Mouse (Mus musculus) T-cell, adult 2 months (primary cell): ENCODE measurements around the gene Icam2.
A peak's percentile ranks its signal among the peaks of the same experiment; 100 is the strongest.

ENCODE experiments used
- DNase-seq: peaks from one replicate; pipeline ENCODE4 v3.0.0; 2022; ENCODE audit warnings: low spot score

The Icam2 gene

GRCm38 (mm10) chr11:106391546-106392188, 3.8 kb upstream of the Icam2 start:
- DNase-seq = peak; percentile 73

DNA sequence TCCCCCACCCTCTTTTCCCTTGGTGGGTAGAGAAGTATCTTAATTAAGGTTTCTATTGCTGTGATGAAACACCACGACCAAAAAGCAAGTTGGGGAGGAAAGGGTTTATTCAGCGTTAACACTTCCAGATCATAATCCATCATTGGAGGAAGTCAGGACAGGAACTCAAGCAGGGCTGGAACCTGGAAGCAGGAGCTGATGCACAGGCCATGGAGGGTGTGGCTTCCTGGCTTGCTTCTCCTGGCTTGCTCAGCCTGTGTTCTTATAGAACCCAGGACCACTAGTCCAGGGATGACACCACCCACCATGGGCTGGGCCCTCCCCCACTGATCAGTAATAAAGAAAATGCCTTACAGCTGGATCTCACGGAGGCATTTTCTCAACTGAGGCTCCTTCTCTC, 2.9 kb upstream of the Icam2 start:
- no peak for DNase-seq

DNA sequence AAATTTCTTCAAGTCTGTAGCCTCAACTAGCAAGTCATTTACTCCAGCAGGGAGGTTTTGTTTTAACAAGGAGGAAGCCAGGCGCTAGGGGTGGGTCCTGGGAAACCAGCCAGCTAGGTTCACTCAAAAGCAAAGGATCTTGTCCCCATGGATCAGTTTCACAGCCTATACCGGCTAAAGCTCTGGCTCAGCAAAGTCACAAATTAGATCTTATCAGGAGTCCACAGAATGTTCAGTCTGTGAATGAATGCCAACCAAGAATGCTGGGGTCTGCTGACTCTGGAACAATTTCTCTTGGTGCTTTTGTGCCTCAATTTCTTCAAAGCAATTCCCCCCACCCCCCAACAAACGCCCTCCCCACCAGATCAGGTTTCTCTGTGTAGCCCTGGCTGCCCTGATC, 1.7 kb upstream of the Icam2 start:
- DNase-seq = no peak

- peak; percentile 50 for DNase-seq
Measured at GRCm38 (mm10) chr11:106387020-106387419, 855 bp downstream of the Icam2 start.

- no peak for DNase-seq
Measured at GRCm38 (mm10) chr11:106386409-106386808, 1.5 kb downstream of the Icam2 start.

DNA sequence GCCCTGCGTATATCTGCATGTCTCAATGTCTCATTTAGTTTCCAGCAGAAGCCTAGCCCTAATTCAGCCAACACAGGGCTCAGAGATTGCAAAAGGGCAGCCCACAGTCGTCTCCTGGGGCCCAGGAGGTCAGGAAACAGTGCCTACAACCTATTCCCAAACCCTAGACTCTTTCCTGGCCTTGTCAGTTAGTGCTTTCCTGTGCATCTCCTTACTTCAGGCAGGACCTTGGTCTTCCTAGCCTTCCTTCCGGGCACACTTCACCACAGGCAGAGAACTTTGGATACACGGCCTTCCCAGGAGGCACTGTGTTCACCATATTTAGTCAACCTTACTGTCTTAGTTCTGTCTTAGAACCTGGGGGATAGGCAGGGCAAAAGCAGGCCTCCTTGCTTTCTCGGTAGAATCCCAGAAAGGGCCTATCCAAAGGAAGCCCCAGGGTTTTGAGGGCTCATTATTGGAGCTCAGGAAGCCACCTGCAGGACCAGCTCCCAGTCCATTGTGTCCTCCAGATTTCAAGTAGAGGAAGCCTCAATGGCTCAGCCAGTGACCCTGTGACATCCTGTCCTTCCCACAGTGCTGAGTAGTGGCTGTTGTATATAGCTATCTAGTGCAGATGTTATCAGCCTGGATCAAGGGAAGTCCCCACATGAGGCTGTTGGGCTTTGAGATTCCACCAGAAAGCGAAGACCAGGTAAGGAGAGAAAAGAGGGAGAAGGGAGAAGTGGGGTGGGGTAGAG, 4.7 kb downstream of the Icam2 start:
- DNase-seq = no peak

GRCm38 (mm10) chr11:106382424-106382823, 5.5 kb downstream of the Icam2 start:
- DNase-seq = no peak

DNA sequence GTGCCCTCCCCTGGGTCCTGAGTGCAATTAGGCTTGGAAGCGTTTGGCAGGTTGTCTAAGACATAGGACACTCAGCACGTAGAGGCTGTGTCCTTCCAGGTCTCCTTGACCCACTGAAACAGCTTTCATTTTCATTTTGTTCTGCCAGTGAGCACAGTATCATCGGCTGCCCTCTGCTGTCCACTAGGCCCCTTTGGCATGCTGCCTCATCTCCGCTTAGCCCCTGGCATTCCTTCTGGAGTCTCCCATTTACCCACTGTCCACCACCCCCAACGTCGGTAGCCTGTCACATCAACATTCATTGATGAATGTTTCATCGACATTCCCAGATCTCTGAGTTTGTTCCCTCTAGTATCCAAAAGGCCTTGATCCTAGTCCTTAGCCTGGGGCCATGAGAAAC, 6.0 kb downstream of the Icam2 start:
- no peak for DNase-seq

GRCm38 (mm10) chr11:106381011-106381410, 6.9 kb downstream of the Icam2 start:
- no peak for DNase-seq

DNA sequence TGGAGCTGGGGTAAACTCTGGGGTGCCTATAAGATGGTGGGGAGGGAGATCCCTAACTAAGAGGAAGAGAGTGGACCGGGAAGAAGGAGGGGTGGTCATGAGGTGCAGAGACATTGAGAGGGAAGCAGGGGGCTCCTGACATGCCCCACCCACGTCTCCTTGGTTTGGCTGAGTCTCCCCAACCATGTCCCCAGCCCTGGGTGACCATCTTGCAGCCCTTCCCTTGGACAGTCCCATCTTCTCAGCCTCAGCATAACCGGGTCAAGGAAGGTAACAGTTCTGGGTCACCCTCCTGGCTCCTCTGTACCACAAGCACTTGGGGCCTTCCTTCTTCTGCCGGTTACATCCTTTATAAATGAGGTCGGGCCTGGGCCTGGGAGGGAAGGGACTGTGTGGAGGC, 12.9 kb downstream of the Icam2 start:
- no peak for DNase-seq

GRCm38 (mm10) chr11:106374559-106374958, 13.3 kb downstream of the Icam2 start:
- no peak for DNase-seq

DNA sequence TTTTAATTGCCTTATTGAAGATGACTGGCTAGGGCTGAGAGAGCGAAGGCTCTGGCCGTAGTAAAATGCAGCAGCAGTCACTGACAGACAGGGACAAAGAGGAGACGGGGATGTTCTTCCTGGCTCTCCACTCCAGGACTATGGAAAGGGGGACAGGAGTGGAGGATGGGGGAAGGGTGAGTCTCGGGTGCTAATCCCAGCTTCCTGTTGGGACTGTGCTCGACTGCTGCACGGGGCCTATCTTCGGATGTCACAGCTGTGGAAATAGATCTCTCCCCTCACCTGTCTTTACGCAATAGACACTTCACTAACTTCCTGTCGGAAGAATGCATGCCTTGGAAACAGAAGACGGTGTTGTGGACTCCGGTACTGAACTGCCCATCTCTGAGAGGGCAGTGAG, 13.9 kb downstream of the Icam2 start:
- DNase-seq = no peak

DNA sequence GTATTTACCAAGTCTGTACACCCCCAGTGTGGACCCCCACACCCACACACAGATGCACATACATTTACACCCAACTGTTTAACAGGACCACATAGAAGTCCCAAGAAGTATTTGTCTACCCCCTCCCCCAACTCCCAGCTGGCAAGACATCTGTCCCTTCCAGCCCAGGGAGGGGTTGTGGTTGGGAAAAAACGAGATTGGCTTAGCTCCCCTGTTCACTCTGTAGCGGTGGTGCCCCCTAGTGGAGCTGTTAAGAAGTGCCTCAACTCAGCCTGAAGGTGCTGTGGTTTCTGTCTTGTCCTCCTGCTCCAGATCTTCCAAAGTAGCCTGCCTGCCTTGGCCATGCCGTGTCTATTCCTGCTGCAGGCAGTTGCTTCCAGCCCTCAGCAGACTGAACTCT, 21.6 kb downstream of the Icam2 start:
- DNase-seq = peak; percentile 66

DNA sequence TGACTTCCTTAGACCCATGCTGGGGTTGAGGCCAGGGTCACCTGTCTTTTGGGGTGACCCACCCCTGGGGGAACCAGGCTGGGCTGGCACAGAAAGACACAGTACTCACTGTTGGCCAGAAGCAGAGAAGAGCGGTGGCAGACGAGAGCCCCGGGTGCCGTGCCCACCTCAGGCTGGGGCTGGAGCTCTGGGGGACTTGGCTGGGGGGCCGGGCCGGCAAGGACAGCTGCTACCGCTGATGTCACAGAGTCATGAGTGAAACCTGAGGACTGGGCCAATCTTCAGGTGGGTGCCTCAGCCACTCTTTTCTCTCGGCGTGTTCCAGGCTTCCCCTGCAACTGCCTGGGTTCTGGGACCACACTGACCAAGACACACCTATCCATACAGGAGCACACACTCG, 22.5 kb downstream of the Icam2 start, which contains the start of gene Prr29:
TSS of gene Prr29 (plus strand) at position 107 of the 400 bp plus-strand sequence.
- no peak for DNase-seq

DNA sequence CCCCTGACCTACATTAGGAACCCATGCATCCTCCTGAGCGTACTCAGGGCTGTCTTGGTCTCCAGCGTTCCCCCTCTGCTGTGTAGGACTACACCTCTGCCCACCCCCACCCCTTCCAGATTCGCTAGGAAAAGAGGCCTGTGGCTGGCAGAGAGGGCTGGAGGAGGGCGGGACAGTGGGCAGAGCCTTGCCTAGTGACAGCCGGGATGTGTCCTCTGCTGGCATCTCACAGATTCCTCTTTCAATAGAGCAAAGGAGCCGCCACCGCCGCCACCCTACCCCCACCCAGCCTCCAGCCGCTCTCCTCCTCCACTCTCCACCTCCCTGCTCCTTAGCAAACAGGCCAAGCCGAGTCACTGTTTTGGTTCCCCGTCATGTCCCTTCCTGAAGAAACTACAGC, 23.2 kb downstream of the Icam2 start:
- no peak for DNase-seq

DNA sequence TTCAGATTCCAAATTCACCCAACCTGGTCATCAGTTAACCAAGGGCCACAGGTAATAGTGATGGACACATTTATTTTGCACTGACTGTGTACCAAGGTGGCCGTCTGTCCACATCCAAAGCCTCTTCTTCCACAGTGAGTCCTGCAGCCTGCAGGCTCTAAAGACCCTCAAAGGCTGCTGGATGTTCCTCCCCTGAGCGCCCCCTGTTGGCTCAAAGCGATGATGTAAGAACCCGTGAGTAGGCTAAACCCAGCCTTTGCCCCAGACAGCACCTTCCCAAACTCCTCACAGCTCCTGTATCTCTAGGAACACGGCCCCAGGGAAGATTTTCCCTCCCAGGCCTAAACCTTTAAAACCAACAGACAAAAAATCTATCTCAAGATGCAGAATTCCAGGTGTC, 28.5 kb downstream of the Icam2 start:
- no peak for DNase-seq

- DNase-seq = peak; percentile 16
Measured at GRCm38 (mm10) chr11:106355382-106356128, 32.3 kb downstream of the Icam2 start.

- no peak for DNase-seq
Measured at GRCm38 (mm10) chr11:106354181-106354580, 33.7 kb downstream of the Icam2 start.

DNA sequence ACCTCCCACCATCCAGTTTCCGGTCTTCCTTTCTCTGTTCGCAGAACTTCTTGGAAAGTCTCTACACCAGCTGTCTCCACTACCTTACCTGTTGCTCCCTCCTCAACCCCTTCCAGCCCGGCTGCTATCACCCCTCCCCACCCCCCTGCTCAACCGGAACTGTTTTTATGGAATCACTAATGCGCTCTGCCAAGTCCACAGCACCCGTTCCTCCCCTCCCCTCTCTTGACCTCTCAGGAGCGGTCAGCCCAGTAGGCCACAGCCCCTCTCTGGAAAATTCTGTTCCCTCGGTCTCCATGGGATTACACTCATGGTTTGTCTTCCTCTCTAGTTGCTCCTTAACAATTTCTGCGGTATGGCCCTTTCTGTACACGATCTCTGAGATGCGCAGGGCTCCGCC, 34.7 kb downstream of the Icam2 start, which contains the start of gene Scn4a:
TSS of gene Scn4a (minus strand) at position 101 of the 400 bp plus-strand sequence.
- DNase-seq = no peak

GRCm38 (mm10) chr11:106351941-106352340, 35.9 kb downstream of the Icam2 start:
- peak; percentile 53 for DNase-seq

DNA sequence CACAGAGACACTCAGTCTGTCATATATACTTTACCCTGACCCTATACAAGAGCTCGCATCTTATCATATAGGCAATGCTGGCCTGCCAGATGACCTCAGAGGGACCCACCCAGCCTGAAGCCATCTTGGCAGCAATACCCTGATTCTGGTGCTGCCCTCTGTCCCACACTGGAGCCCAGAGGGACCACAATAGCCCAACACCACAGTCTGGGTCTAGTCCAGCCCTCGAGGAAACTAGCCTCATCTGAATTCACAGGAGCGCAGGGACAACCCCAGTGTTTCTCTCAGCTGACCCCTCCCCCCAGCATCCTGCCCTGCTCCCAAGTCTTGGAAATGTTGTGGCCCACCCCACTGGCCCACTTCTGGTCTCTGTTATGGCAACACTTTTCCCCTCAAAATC, 36.6 kb downstream of the Icam2 start:
- no peak for DNase-seq

DNA sequence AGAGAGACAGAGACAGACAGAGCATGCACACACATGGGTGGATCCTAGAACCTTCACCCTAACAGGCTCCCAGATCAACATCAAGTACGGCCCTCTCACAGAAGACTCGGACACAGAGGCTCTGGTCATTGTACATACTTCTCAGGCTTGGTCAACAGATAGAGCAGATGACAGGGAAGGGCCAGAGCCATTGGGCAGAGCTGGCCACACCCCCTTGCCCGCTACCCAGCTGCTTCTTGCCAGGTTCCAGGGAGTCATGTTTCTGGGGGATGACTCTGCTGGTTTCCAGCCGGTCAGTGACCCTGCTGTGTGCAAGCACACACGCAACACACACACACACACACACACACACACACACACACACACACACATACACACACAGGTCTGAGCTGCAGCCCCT, 37.0 kb downstream of the Icam2 start:
- DNase-seq = no peak

GRCm38 (mm10) chr11:106349772-106350171, 38.1 kb downstream of the Icam2 start:
- no peak for DNase-seq
